Mouse (Mus musculus) adrenal gland, postnatal 25 days (tissue): ENCODE data around the gene Rragc. TPM values are rescaled to one million over a fixed set of nuclear protein-coding genes. Genes with fewer than 3 reads are reported as not detected.
"Not testable (repeated sequence)": the region's sequence is repeated elsewhere in the genome, so short reads cannot be mapped to it uniquely, and the experiment has no call there.

Source experiments
- DNase-seq: peaks from one replicate; pipeline ENCODE4 v3.0.0; 2021; ENCODE audit warnings: mixed read lengths
- long read RNA-seq: library from polyadenylated mRNA; stranded (forward); transcript quantifications from one replicate; pipeline ENCODE4 v2.0.0, GENCODE M21; 2021
- total RNA-seq: library from RNA; stranded (reverse); gene quantifications from 2 replicates; pipeline ENCODE4 v1.2.3, GENCODE M21; 2021

Gene Rragc
- 72.6 and 83.4 TPM in 2 replicates for total RNA-seq
- long read RNA-seq, transcript Rragc-201 (7 exons, 2,593 nt), result major isoform, 265 of 301 reads
- long read RNA-seq, partial matches to known transcripts, result 11 of 301 reads
- long read RNA-seq, other reads (novel, unspliced or antisense), result 21 of 301 reads

DNA sequence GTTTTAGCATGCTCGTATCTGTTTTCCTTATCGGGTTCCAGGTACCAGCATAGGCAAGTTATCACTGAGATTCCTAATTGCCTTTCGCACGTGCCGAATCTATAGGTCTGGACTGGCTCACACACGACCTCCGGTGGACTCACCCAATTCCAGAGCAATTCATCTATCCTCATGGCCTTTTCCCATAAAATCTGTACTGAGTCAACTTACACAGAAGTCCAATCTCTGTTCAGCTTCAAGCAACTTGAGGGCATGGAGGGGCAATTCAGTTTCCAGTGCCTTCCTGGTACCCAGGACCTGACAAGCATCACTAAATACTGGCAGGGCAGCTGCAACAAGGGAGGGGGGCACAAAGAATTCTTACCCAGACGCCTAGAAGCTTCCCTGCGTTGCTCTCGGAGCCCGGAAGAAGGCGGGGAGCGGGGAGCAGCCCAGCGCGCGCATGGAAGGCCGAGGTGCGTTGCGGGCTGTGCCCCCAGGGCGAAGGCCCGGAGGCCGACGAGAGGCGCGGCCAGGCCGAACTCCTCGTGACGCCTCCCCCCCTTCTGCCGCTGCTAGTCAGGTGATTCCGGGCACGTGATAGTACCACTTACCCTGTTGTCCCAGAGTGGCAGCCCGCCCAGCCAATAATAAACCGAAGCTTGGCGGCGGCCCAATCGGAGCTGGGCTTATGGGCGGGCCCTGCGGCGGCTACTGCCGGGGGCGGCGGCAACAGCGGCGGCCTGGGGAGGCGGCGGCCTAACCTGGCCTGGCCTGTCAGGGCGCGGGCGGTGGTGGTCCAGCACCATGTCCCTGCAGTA lies at the start of gene Rragc:
Gene Rragc, plus strand, starts transcription at position 699 of the 800 bp plus-strand sequence.
- DNase-seq, result peak; percentile 100

DNA sequence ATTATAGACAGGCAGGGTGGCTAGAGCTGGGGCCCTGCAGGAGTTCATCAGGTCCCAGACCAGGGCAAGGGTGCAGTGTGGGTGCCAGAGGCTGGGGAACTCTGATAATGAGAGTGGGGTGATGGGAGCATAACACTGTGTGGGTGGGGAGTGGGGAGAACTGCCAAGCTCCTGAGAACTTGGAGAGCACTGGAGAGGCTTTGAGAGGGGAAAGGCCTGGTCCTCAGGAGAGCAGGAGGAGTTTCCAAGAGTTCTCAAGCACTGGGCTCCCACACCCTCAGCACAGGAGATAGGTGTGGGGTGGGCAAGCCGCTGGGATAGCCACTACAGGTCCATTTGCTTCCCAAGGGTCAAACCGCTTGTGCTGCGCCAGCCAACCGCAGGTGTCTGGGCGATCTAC lies 23.5 kb upstream of the Rragc start:
- no peak for DNase-seq

DNA sequence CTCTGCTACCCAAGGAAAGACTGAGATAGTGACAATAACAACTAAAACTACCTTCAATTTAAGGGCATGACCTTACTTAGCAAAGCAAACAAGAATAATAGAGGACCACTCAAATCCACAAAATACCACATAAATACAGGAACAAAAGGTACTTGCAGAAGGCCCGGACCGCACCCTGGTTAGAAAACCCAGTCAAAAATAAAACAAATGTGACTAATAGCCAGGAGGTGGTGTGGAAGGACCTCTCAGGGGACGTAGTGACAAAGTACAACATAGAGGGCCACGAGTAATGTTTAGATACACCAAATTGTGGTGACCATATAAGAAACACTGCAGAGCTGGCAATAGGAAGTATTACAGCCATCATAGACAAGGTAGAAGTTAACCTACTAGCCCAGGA lies 23.0 kb upstream of the Rragc start:
- DNase-seq, result no peak

DNA sequence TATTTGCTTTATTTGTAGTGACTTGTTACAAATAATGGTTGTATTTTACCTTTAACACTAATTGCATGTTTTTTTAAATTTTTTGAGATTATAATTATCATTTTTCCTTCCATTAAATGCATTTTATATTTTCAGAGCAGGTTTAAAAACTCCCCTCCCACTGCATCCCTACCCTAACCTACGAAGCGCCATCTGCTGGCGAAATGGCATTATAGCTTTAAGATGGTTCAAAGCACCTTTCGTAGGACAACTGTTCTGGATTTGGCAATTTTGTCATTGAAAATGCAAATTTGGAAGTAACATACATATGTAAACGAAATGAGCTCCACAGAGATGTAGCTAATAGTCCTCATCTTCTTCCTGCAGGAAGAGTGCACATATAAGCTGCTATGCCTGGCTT lies 18.6 kb upstream of the Rragc start:
- DNase-seq, result peak; percentile 53

DNA sequence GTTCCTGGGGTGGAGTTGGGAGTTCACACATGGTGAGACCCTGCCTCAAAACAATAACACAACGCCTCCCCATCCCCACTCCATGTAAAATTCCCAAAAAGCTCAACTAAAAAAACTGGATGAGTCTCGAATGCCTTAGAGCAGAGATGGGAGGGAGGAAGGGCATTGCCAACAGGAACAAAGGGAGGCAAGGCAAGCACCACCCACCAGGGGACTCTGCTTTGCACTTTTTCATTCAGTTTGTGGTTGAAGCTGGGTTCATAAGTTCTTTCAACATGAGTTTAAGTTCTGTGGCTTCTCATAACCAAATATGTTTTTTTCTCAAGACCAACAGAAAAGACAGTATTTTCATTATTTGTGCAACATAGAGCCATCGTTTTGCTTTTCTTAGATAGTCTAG lies 13.8 kb upstream of the Rragc start:
- DNase-seq, result no peak

DNA sequence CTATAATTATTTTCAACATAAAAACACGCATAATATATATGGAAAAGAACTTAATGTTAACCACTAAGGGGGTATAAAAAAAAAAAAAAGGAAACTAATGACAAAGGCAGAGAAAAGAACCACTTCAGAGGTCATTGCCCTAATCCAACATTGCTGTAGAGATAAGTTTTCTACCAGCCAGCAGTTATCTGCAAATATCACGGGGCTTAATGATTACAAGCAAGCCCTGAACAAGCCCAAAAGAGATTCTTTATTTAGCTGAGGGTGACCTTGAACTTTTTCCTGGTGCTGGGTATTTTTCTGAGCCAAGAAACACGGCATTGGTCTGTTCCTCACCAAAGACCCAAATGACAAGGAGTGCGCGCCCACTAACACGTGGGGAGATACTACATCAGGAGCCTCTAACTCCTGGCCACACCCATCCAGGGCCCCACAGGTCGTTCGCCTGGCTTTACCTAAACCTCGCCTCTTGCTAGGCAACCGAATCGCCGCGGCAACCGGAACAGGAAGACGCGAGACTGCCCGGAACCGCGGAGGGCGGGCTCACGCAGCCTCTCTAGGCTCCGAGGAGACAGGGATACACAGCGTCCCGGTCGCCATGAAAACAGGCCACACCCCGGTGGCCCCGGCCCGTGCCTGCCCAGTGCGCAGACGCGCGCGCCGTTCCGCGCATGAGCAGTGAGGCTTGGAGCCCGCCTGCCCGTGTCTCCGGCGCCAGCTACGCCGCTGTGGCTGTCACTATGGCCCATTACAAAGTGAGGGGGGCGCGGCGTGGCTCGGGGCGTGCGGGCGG lies 12.7 kb upstream of the Rragc start, which contains the start of gene Mycbp:
Gene Mycbp, plus strand, starts transcription at position 500 of the 793 bp plus-strand sequence.
- peak; percentile 100 for DNase-seq

DNA sequence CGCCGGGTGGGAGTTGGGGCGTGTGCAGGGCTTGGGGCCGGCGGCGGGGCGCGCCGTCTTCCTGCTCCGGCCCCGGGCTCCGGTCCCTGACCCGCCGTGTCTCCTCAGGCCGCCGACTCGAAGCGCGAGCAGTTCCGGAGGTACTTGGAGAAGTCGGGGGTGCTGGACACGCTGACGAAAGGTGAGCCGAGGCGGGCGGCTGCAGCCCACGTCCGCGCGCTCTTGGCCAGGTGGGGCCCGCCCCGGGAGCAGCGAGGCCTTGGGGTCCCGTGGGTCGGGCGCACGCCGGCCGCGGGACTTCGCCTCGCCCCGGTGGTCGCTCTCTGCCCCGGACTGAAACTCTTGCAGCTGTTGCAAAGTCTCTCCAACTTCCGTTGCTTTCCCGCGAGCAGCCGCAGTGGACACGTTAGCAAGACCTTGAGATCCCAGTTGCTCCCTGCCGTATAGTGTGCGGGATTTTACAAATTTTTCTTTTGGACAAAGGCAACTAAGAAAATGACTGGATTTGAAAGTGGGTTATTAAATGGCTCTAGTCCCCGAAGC lies 12.0 kb upstream of the Rragc start:
- no peak for DNase-seq

DNA sequence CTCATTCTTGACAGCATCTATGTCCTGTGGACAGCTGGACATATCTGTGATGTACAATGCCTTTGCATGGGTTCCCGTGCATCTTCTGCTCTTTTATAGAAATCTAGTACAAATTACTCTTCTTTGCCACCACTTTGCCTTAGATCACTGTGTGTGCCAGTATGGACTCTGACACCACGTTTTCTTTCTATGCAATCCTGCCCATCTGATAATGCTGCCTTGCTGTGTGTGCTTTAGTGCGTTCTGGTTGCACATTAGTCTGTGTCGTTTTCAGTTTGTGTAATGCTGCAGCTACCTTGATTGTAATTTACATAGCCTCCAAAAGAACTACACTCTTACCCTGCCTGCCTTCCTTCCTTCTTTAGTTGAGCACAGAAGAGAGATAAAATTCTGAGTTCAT lies 5.7 kb upstream of the Rragc start:
- DNase-seq, result no peak

DNA sequence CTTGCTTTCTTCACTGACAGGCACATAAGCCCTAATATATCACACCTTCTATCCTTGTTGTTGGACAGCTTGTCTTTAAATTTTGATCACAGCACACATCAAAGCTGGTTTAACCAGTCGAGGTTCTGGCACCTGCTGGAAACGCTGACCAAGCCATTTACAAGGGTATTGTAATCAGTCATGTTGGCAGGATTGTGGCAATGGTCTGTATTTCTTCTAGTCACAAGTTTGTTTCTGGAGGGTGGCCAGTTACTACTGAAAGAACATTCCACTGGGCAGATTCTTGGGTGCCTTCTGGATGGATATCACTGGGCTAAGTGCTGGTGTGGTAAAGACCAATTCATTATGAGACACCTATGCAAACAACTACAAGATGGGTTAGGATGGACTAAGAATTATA lies 4.8 kb upstream of the Rragc start:
- DNase-seq, result no peak

DNA sequence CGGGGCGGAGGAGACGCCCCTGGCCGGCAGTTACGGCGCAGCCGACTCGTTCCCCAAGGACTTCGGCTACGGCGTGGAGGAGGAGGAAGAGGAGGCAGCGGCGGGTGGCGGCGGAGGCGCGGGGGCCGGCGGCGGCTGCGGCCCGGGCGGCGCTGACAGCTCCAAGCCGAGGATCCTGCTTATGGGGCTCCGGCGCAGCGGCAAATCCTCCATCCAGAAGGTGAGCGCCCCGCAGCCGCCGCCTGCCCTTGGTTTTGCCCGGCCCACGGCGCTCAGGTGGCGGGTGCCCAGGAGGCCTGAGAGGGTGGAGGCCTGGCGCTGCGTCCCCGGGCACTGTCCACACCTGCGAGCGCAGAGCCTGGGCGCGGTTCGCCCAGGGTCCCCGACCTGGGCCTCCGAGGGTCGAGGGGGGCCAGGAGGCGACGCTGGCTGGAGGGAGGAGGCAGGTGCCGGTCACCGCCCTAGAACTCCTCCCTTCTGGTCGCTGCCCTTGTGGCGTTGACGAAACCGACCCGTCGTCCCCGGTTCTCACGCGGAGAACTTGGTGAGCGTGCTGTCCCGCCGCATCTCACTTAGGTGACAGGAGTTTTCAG lies 398 bp downstream of the Rragc start, which contains the start of gene 4930535I16Rik:
Gene 4930535I16Rik, minus strand, starts transcription at position 475 of the 593 bp plus-strand sequence.
- DNase-seq, result peak; percentile 48

DNA sequence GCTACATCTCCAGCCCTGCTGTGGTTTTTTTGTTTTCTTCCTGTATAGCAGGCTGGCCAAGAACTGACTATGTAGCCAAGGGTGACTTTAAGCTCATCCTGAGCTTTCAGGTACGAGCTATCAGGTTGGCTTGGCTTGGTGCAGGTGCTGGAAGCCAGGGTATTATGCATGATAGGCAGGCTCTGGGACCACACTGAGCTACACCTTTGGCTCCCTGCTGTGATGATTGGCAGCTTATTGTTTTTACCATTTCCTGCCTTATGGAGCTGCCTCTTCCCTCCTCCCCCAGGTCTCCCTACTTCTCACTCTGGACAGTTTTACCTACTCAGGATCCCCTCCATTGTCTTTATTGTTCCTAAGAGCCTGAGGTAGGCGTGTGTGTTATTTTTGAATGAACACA lies 1.6 kb downstream of the Rragc start:
- DNase-seq, result no peak

DNA sequence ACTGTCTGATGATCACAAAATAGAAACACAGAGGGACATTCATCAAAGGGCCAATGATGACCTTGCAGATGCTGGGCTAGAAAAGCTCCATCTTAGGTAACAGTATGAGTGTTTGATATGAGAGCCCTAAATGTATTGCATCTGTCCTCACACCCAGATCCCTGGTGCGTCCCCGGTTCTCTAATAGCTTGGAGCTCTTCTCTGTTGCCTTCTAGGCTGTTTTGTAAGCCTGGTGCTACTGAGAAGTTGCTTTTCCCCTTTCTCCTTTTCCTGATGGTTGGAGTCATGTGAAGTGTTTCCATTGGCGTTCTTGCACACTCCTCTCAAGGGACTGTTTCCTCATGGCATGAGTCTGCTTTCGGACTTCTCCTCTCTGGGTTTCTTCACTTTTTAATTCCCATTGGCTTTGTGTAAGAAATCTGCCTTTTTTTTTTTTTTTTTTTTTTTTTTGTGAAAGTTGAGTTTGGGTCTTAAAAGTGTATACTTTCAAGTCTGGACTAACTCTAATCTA lies 3.9 kb downstream of the Rragc start:
- DNase-seq, result no peak

DNA sequence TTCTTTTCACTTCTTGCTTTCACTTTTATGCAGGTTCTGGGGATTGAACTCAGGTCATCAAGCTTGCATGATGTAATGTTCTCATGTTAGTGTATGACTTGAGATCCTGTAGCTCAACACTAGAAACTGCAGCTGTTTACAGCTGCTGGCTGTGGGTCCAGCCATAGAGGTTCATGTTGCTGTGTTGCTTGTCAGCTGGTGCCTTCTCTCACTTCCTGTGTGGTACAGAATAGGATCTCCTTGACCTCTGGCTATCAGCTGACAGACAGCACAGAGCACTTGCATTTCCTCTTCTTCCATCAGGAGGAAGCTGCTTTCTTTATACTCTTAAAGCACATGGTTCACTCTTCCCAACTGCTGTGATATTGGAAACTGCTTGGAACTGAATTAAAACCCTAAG lies 10.7 kb downstream of the Rragc start:
- no peak for DNase-seq

DNA sequence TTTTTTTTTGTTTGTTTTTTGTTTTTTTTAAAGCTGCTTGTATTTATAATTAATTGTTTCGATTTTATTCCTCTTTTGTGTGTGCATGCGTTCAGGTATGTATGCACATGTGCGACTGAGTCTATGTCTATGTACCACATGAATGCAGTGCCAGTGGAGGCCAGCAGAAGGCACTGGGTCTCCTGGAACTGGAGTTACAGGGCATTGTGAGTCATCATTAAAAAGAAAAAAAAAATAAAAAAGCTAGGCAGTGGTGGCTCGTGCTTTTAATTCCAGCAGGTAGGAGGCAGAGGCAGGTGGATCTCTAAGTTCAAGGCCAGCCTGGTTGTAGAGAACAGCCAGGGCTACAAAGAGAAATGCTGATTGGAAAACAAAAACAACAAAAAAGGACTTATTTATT lies 12.7 kb downstream of the Rragc start:
- DNase-seq, result no peak

DNA sequence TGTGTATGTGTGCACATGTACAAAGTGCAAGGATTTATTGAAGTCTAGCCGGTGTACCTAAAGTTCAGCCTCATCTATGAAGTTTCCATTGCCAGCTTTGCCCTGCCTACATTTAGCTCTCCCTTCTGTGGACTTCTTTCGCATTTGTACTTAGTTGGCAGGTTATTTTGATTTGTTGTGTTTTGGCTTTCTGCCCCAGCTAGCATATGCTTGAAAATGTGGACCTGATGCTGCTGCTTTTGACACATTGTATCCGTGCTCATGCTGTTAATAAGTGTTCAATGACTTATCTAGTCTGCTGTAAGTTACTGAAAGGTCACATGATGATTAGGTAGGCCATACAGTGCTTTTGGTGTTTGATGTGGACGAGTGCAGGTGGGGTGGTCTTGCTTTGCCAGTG lies 17.1 kb downstream of the Rragc start:
- no peak for DNase-seq

DNA sequence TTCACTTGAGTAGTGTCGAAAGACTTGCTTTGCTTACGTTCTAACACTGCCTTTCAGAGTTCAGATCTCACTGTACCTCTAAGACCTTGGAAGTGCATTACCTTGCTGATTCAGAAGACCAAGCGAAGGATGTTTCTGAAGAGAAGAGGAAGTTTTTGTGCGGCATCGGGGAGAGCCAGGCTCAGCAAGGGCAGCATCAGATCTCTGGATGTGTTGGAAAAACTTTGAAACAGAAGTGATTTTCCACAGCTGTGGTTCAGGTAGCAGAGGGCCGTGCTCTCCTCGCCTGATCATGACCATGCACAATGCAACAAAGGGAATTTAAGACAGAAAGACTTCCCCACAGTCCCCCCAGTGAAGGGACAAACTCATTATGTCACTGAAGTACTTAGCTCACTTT lies 18.8 kb downstream of the Rragc start:
- DNase-seq, result no peak

DNA sequence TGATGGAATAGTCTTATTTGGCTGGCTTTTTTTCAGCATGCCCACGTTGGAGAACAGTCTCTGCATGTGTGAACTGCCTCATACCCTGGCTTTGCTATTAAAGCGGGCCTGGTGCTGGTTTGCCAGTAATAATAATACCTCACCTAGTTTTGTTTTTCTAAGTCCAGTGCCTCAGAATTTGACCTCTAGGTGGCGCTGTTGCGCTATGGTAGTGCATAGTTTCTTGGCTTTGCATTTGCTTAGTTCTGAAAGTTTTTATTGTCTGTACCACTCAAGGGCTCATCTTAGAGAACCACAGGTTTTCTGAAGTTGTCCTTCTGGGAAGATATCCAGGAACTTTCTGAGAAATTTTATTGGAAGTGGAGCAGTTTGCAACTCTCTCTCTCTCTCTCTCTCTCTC lies 22.6 kb downstream of the Rragc start:
- DNase-seq, result peak; percentile 72

DNA sequence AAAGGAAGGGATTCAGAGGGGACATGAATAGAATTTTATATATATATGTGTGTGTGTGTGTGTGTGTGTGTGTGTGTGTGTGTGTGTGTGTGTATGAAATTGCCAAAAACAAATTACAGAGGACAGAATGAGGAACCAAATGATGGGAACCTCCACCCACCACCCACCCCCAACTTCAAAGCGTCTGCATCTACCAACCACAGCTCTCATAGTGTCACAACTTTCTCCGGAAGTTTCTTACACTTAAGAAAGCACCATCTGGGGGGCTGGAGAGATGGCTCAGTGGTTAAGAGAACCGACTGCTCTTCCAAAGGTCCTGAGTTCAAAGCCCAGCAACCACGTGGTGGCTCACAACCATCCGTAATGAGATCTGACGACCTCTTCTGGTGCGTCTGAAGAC lies 23.6 kb downstream of the Rragc start:
- DNase-seq, result not testable (repeated sequence)

DNA sequence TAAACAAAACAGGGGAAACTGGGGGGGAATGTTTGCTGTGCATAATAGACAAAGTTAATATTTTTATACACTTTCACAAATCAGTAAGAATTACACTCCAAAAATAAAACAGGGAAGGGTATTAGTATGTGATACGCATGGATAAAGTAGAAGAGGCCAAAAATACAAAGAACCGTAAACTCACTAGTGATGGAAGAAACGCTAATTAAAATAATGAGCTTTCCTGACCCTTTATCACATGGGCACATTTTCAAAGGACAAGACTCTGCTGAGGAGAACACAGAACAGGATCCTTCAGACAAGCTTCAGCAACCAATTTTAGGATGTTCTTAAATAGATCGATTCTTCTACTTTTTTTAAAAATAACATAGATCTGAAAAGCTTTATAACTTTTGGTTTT lies 29.5 kb downstream of the Rragc start:
- DNase-seq, result no peak

DNA sequence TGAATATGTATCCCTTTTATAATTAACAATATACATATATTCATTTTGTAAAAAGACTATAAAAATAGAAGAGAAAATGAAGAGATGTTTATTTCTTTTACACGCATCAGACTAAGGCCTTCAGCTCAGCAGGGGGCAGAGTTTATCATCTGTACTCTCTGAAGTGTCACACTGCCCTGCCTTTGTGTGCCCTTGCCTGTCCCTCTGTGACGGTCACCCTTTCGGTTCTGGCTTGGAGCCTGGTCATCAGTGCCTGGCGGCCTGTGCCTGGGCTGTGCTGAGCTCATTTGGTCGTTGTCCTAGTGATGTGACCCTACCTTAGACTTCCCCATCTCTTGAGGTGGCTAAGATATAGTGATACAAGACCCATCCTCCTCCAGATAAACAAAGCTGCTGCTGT lies 29.9 kb downstream of the Rragc start:
- DNase-seq, result peak; percentile 52

DNA sequence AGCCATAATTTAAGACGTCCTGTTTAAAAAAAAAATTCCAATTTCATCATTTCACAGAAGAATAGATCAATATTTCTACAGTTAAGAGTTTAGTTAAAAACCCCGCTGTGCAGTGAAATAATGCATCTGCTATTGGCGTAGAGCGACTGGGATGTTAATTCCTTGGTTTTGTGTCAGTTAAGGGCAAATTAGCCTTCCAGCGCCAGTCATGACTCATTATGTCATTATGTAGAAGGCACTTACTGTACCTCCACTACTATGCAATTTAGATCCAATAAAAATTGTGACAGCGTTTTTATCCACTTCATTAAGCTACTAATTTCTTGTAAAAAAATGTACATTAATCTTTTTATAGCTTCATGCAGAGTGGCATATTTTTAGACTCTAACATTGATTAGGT lies 31.7 kb downstream of the Rragc start:
- DNase-seq, result no peak

DNA sequence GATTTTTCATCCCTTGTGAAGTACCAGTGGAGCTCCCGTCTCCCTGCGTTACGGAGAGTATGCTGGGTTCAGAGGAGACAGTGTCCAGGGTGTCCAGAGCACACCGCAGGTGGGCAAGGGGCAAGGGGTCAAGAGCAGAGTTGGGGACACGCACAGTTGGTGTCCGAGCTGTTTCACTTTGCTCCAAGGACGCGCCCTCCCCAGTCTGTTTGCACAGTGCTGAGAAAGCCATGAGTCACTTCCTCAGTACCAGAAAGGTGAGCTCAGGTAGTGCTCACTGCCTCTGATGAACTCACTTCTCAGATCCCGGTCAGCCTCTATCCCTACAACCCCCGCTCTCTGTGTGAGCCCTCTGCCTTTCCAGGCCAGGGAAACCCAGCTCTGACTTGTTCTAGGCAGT lies 32.4 kb downstream of the Rragc start:
- no peak for DNase-seq
